Mouse (Mus musculus): ENCODE measurements around the gene Mb. TPM values are rescaled to one million over a fixed set of nuclear protein-coding genes. Genes with fewer than 3 reads are reported as not detected.
A peak's percentile ranks its signal among the peaks of the same experiment; 100 is the strongest.

The Mb gene
- polyA plus RNA-seq, 1 experiment from 2014 or later: 977 TPM

- Histone ChIP-seq H3K27ac (ENCODE audit: low read length) (peak overlapping the region; percentile 100), H3K27me3 (ENCODE audit: control insufficient read depth, insufficient read depth, low read length) (no peaks in the 10 kb centered on the region), H3K9ac (ENCODE audit: low read length) (peak overlapping the region; percentile 76), H3K36me3 (ENCODE audit: control insufficient read depth, insufficient read depth) (no peaks in the 10 kb centered on the region), H3K4me1 (ENCODE audit: control insufficient read depth, insufficient read depth, low read length) (peaks cover 52% of the 10 kb centered on the region), H3K9me3 (replicated peaks; ENCODE audit: control insufficient read depth, low read length) (no peaks in the 10 kb centered on the region), H3K4me2 (ENCODE audit: low read depth, low read length) (peak overlapping the region; percentile 52), H3K4me3 (ENCODE audit: low read length) (no peak overlapping the region)
- peak; percentile 73 for ATAC-seq (replicated peaks; ENCODE audit: extremely low read depth, insufficient read depth, low FRiP score)
- WGBS: 6% methylated on average over 11 of the region's 11 CpGs
Observed at GRCm38 (mm10) chr15:77037278-77038161, 12.9 kb downstream of the Mb start.

GRCm38 (mm10) chr15:77036989-77037277, 13.5 kb downstream of the Mb start:
- Histone ChIP-seq H3K4me2 (ENCODE audit: low read depth, low read length) (peak overlapping the region; percentile 52), H3K9ac (ENCODE audit: low read length) (peak overlapping the region; percentile 76), H3K27me3 (ENCODE audit: control insufficient read depth, insufficient read depth, low read length) (no peaks in the 10 kb centered on the region), H3K27ac (ENCODE audit: low read length) (peak overlapping the region; percentile 100), H3K36me3 (ENCODE audit: control insufficient read depth, insufficient read depth) (no peaks in the 10 kb centered on the region), H3K4me3 (ENCODE audit: low read length) (no peak overlapping the region), H3K9me3 (replicated peaks; ENCODE audit: control insufficient read depth, low read length) (no peaks in the 10 kb centered on the region), H3K4me1 (ENCODE audit: control insufficient read depth, insufficient read depth, low read length) (peaks cover 52% of the 10 kb centered on the region)
- 9% methylated on average over 2 of the region's 2 CpGs for WGBS
- peak; percentile 33; the same call in 1 of the 2 replicates for ATAC-seq (replicated peaks; ENCODE audit: extremely low read depth, insufficient read depth, low FRiP score)

- Histone ChIP-seq H3K27ac (ENCODE audit: low read length) (peak overlapping the region; percentile 100), H3K4me2 (ENCODE audit: low read depth, low read length) (peak overlapping the region; percentile 52)
- ATAC-seq (replicated peaks; ENCODE audit: extremely low read depth, insufficient read depth, low FRiP score): peak; percentile 61
Observed at GRCm38 (mm10) chr15:77036320-77036988, 14.0 kb downstream of the Mb start.

GRCm38 (mm10) chr15:77035643-77036042, 14.8 kb downstream of the Mb start:
- WGBS: 77% methylated on average over 3 of the region's 3 CpGs
- H3K9ac ChIP-seq (ENCODE audit: low read length): peak overlapping the region; percentile 76; the same call in 1 of the 2 replicates
- no peak overlapping the region for H3K4me3 ChIP-seq (ENCODE audit: low read length)
- H3K4me2 ChIP-seq (ENCODE audit: low read depth, low read length): no peak overlapping the region
- H3K9me3 ChIP-seq (replicated peaks; ENCODE audit: control insufficient read depth, low read length): no peaks in the 10 kb centered on the region
- H3K27ac ChIP-seq (ENCODE audit: low read length): peak overlapping the region; percentile 100
- H3K36me3 ChIP-seq (ENCODE audit: control insufficient read depth, insufficient read depth): no peaks in the 10 kb centered on the region
- no peaks in the 10 kb centered on the region for H3K27me3 ChIP-seq (ENCODE audit: control insufficient read depth, insufficient read depth, low read length)
- no peak for ATAC-seq (replicated peaks; ENCODE audit: extremely low read depth, insufficient read depth, low FRiP score)
- peaks cover 55% of the 10 kb centered on the region for H3K4me1 ChIP-seq (ENCODE audit: control insufficient read depth, insufficient read depth, low read length)

More at GRCm38 (mm10) chr15:77036320-77036988, 14.0 kb downstream of the Mb start:
- Histone ChIP-seq H3K36me3 (ENCODE audit: control insufficient read depth, insufficient read depth) (no peaks in the 10 kb centered on the region), H3K9me3 (replicated peaks; ENCODE audit: control insufficient read depth, low read length) (no peaks in the 10 kb centered on the region), H3K4me3 (ENCODE audit: low read length) (no peak overlapping the region), H3K9ac (ENCODE audit: low read length) (peak overlapping the region; percentile 76), H3K27me3 (ENCODE audit: control insufficient read depth, insufficient read depth, low read length) (no peaks in the 10 kb centered on the region), H3K4me1 (ENCODE audit: control insufficient read depth, insufficient read depth, low read length) (peaks cover 53% of the 10 kb centered on the region)
- WGBS: 46% methylated on average over 11 of the region's 11 CpGs

- no peak overlapping the region for H3K4me2 ChIP-seq (ENCODE audit: low read depth, low read length)
- WGBS: 73% methylated on average over 6 of the region's 6 CpGs
- H3K27me3 ChIP-seq (ENCODE audit: control insufficient read depth, insufficient read depth, low read length): no peaks in the 10 kb centered on the region
- H3K4me1 ChIP-seq (ENCODE audit: control insufficient read depth, insufficient read depth, low read length): peaks cover 50% of the 10 kb centered on the region
- no peaks in the 10 kb centered on the region for H3K9me3 ChIP-seq (replicated peaks; ENCODE audit: control insufficient read depth, low read length)
- H3K27ac ChIP-seq (ENCODE audit: low read length): peak overlapping the region; percentile 52
- no peaks in the 10 kb centered on the region for H3K36me3 ChIP-seq (ENCODE audit: control insufficient read depth, insufficient read depth)
- no peak overlapping the region for H3K4me3 ChIP-seq (ENCODE audit: low read length)
- no peak for ATAC-seq (replicated peaks; ENCODE audit: extremely low read depth, insufficient read depth, low FRiP score)
- peak overlapping the region; percentile 34 for H3K9ac ChIP-seq (ENCODE audit: low read length)
Observed at GRCm38 (mm10) chr15:77034526-77034925, 15.9 kb downstream of the Mb start.

GRCm38 (mm10) chr15:77031271-77031670, 19.2 kb downstream of the Mb start:
- Histone ChIP-seq H3K9ac (ENCODE audit: low read length) (peak overlapping the region; percentile 42; the same call in 1 of the 2 replicates), H3K27ac (ENCODE audit: low read length) (no peak overlapping the region), H3K9me3 (replicated peaks; ENCODE audit: control insufficient read depth, low read length) (no peaks in the 10 kb centered on the region), H3K4me1 (ENCODE audit: control insufficient read depth, insufficient read depth, low read length) (peaks cover 45% of the 10 kb centered on the region), H3K36me3 (ENCODE audit: control insufficient read depth, insufficient read depth) (no peaks in the 10 kb centered on the region), H3K27me3 (ENCODE audit: control insufficient read depth, insufficient read depth, low read length) (no peaks in the 10 kb centered on the region), H3K4me2 (ENCODE audit: low read depth, low read length) (no peak overlapping the region), H3K4me3 (ENCODE audit: low read length) (no peak overlapping the region)
- ATAC-seq (replicated peaks; ENCODE audit: extremely low read depth, insufficient read depth, low FRiP score): no peak
- 60% methylated on average over 3 of the region's 3 CpGs for WGBS

- Histone ChIP-seq H3K4me1 (ENCODE audit: control insufficient read depth, insufficient read depth, low read length) (peaks cover 35% of the 10 kb centered on the region), H3K9ac (ENCODE audit: low read length) (peak overlapping the region; percentile 64), H3K27me3 (ENCODE audit: control insufficient read depth, insufficient read depth, low read length) (no peaks in the 10 kb centered on the region), H3K4me3 (ENCODE audit: low read length) (no peak overlapping the region), H3K36me3 (ENCODE audit: control insufficient read depth, insufficient read depth) (no peaks in the 10 kb centered on the region), H3K4me2 (ENCODE audit: low read depth, low read length) (peak overlapping the region; percentile 38), H3K27ac (ENCODE audit: low read length) (peak overlapping the region; percentile 80), H3K9me3 (replicated peaks; ENCODE audit: control insufficient read depth, low read length) (no peaks in the 10 kb centered on the region)
- 19% methylated on average over 7 of the region's 7 CpGs for WGBS
- peak; percentile 71 for ATAC-seq (replicated peaks; ENCODE audit: extremely low read depth, insufficient read depth, low FRiP score)
Observed at GRCm38 (mm10) chr15:77029331-77029991, 21.0 kb downstream of the Mb start.

- no peak overlapping the region for H3K4me2 ChIP-seq (ENCODE audit: low read depth, low read length)
- no peaks in the 10 kb centered on the region for H3K27me3 ChIP-seq (ENCODE audit: control insufficient read depth, insufficient read depth, low read length)
- H3K36me3 ChIP-seq (ENCODE audit: control insufficient read depth, insufficient read depth): no peaks in the 10 kb centered on the region
- H3K27ac ChIP-seq (ENCODE audit: low read length): peak overlapping the region; percentile 77
- H3K9me3 ChIP-seq (replicated peaks; ENCODE audit: control insufficient read depth, low read length): no peaks in the 10 kb centered on the region
- H3K4me1 ChIP-seq (ENCODE audit: control insufficient read depth, insufficient read depth, low read length): peaks cover 39% of the 10 kb centered on the region
- peak overlapping the region; percentile 21 for H3K9ac ChIP-seq (ENCODE audit: low read length)
- ATAC-seq (replicated peaks; ENCODE audit: extremely low read depth, insufficient read depth, low FRiP score): peak; percentile 30; the same call in 1 of the 2 replicates
- 57% methylated on average over 6 of the region's 6 CpGs for WGBS
- H3K4me3 ChIP-seq (ENCODE audit: low read length): no peak overlapping the region
Observed at GRCm38 (mm10) chr15:77027675-77028074, 22.8 kb downstream of the Mb start.
